In the genomic region with DNA sequence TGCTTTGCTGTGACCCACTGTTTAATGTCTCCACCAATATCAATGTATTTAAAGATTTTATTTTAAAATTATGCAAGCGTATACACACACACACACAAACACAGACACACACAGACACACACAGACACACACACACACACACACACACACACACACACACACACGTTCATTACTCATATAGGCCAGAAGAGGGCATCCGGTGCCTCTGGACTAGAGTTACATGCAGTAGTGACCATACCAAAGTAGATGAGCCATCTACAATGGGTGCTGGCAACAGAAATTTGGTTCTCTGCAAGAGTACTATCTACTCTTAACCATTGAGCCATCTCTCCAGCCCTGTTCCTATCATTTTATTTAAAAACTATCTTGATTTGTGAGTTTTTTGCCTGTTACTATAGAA, we compare ENCODE assay signal across 35 mouse cellular contexts.
DNase-seq lines count a peak whose midpoint lies in the region; ATAC-seq and TF ChIP-seq lines count a peak whose summit lies in the region.
"Had no signal": no experiment of that assay in that cellular context is flagged by ENCODE, and none has a peak within 500 bp of the region (broad histone marks: within the 10 kb centered on the region; RNA-seq: fewer than 3 reads in every experiment).

No protein-coding gene starts in this region.

- DNase-seq in heart, postnatal 0 days (ENCODE audit: low spot score), result no peak
- no peak for DNase-seq in heart, adult 8-10 months (ENCODE audit: low spot score)
- DNase-seq in layer of hippocampus, adult 2 months (ENCODE audit: low spot score in 2 of 2), result no peak
- DNase-seq in layer of hippocampus, adult 11-12 months (ENCODE audit: low spot score), result no peak
- no peak for DNase-seq in midbrain, postnatal 0 days (ENCODE audit: low spot score)
- no peak for DNase-seq in ovary, postnatal 14 days (ENCODE audit: low spot score)
- DNase-seq: adrenal gland, adult 8-10 months; B cell, adult 2 months; cerebellum, adult 8-10 months; cerebellum, postnatal 25 days; gastrocnemius, adult 2 months; gastrocnemius, postnatal 36 days; heart, postnatal 14 days; kidney, postnatal 4 days; layer of hippocampus, adult 9-11 months; lung, postnatal 14 days; right cerebral cortex, postnatal 4 days; thymus, adult 2 months; thymus, postnatal 36 days had no signal

- H3K4me3 ChIP-seq in heart, postnatal 0 days (ENCODE audit: low read depth, low read length), result no peak overlapping the region
- H3K4me3 ChIP-seq in layer of hippocampus, adult 2 months, result no peak overlapping the region
- no peak overlapping the region for H3K4me3 ChIP-seq in midbrain, postnatal 0 days (ENCODE audit: low read depth, low read length)
- no peak overlapping the region for H3K4me3 ChIP-seq in midbrain, embryonic 13.5 days (replicated peaks)
- H3K4me3 ChIP-seq: embryonic facial prominence, embryonic 10.5 days; embryonic facial prominence, embryonic 15.5 days; forebrain, embryonic 12.5 days; gastrocnemius, adult 2 months; heart, embryonic 13.5 days; hindbrain, embryonic 10.5 days; kidney, embryonic 15.5 days; limb, embryonic 10.5 days; limb, embryonic 15.5 days; midbrain, embryonic 10.5 days; myocyte; neural tube, embryonic 12.5 days had no signal

- peak; percentile 33 for TF ChIP-seq CTCF in heart, postnatal 0 days (IDR thresholded peaks at IDR 0.05; ENCODE audit: low read depth)
- no peak for TF ChIP-seq CTCF in layer of hippocampus, adult 2 months (conservative IDR thresholded peaks at IDR 0.05)
- peak; percentile 49 for TF ChIP-seq CTCF in midbrain, postnatal 0 days (IDR thresholded peaks at IDR 0.05)

- WGBS in heart, postnatal 0 days, result 73% methylated on average over 3 of the region's 3 CpGs
- 73% methylated on average over 3 of the region's 3 CpGs for WGBS in midbrain, postnatal 0 days
- 62% methylated on average over 3 of the region's 3 CpGs for WGBS in midbrain, embryonic 13.5 days

- H3K4me2 ChIP-seq in heart, postnatal 0 days (ENCODE audit: low read depth, low read length), result no peak overlapping the region
- H3K4me2 ChIP-seq in midbrain, postnatal 0 days (ENCODE audit: low read depth, low read length, poor library complexity, severe bottlenecking), result no peak overlapping the region
- no peak overlapping the region for H3K4me2 ChIP-seq in midbrain, embryonic 13.5 days (replicated peaks)
- H3K4me2 ChIP-seq: embryonic facial prominence, embryonic 15.5 days; forebrain, embryonic 12.5 days; heart, embryonic 13.5 days; kidney, embryonic 15.5 days; limb, embryonic 15.5 days; neural tube, embryonic 12.5 days had no signal

- H3K9ac ChIP-seq in heart, postnatal 0 days (replicated peaks; ENCODE audit: low read depth, low read length), result no peak overlapping the region
- no peak overlapping the region for H3K9ac ChIP-seq in midbrain, postnatal 0 days (replicated peaks; ENCODE audit: low read length, poor library complexity, severe bottlenecking)
- no peak overlapping the region for H3K9ac ChIP-seq in midbrain, embryonic 13.5 days (replicated peaks)
- H3K9ac ChIP-seq: embryonic facial prominence, embryonic 15.5 days; forebrain, embryonic 12.5 days; heart, embryonic 13.5 days; kidney, embryonic 15.5 days; limb, embryonic 15.5 days; neural tube, embryonic 12.5 days had no signal

- no peaks in the 10 kb centered on the region for H3K36me3 ChIP-seq in heart, postnatal 0 days (replicated peaks; ENCODE audit: control insufficient read depth, insufficient read depth, low read length)
- no peaks in the 10 kb centered on the region for H3K36me3 ChIP-seq in midbrain, postnatal 0 days (ENCODE audit: insufficient read depth, low read length)
- no peaks in the 10 kb centered on the region for H3K36me3 ChIP-seq in midbrain, embryonic 13.5 days
- H3K36me3 ChIP-seq: embryonic facial prominence, embryonic 10.5 days; embryonic facial prominence, embryonic 15.5 days; forebrain, embryonic 12.5 days; heart, embryonic 13.5 days; hindbrain, embryonic 10.5 days; kidney, embryonic 15.5 days; limb, embryonic 10.5 days; limb, embryonic 15.5 days; midbrain, embryonic 10.5 days; neural tube, embryonic 12.5 days had no signal

- ATAC-seq in heart, postnatal 0 days (ENCODE audit: insufficient read depth, low read depth), result no peak
- no peak for ATAC-seq in midbrain, postnatal 0 days (ENCODE audit: low FRiP score)
- no peak for ATAC-seq in midbrain, embryonic 13.5 days
- ATAC-seq: activated CD4-positive, CD25-positive, alpha-beta regulatory T cell, adult 4 months; hindbrain, embryonic 16.5 days; intestine, embryonic 16.5 days; midbrain, embryonic 16.5 days had no signal

- H3K27ac ChIP-seq in heart, postnatal 0 days (ENCODE audit: low read depth), result no peak overlapping the region
- peak overlapping the region; percentile 46; the same call in 1 of the 2 replicates for H3K27ac ChIP-seq in layer of hippocampus, adult 2 months
- H3K27ac ChIP-seq in midbrain, postnatal 0 days (ENCODE audit: low read depth, low read length), result no peak overlapping the region
- H3K27ac ChIP-seq in midbrain, embryonic 13.5 days, result no peak overlapping the region
- H3K27ac ChIP-seq: embryonic facial prominence, embryonic 10.5 days; embryonic facial prominence, embryonic 15.5 days; forebrain, embryonic 12.5 days; gastrocnemius, adult 2 months; heart, embryonic 13.5 days; hindbrain, embryonic 10.5 days; kidney, embryonic 15.5 days; limb, embryonic 10.5 days; limb, embryonic 15.5 days; midbrain, embryonic 10.5 days; neural tube, embryonic 12.5 days had no signal

- no peaks in the 10 kb centered on the region for H3K9me3 ChIP-seq in heart, postnatal 0 days (replicated peaks; ENCODE audit: control insufficient read depth, low read length)
- H3K9me3 ChIP-seq in midbrain, postnatal 0 days (ENCODE audit: low read length), result no peaks in the 10 kb centered on the region
- no peaks in the 10 kb centered on the region for H3K9me3 ChIP-seq in midbrain, embryonic 13.5 days
- H3K9me3 ChIP-seq: embryonic facial prominence, embryonic 15.5 days; forebrain, embryonic 12.5 days; heart, embryonic 13.5 days; hindbrain, embryonic 10.5 days; kidney, embryonic 15.5 days; limb, embryonic 10.5 days; limb, embryonic 15.5 days; neural tube, embryonic 12.5 days had no signal

- no peaks in the 10 kb centered on the region for H3K27me3 ChIP-seq in heart, postnatal 0 days (ENCODE audit: control insufficient read depth, insufficient read depth, low read length)
- no peaks in the 10 kb centered on the region for H3K27me3 ChIP-seq in midbrain, postnatal 0 days (ENCODE audit: insufficient read depth, low read length)
- H3K27me3 ChIP-seq in midbrain, embryonic 13.5 days, result no peaks in the 10 kb centered on the region
- H3K27me3 ChIP-seq: embryonic facial prominence, embryonic 15.5 days; forebrain, embryonic 12.5 days; heart, embryonic 13.5 days; neural tube, embryonic 12.5 days had no signal

- peaks cover 4% of the 10 kb centered on the region; the same call in 1 of the 2 replicates for H3K4me1 ChIP-seq in heart, postnatal 0 days (ENCODE audit: control insufficient read depth, insufficient read depth)
- H3K4me1 ChIP-seq in midbrain, postnatal 0 days (ENCODE audit: insufficient read depth, low read length), result no peaks in the 10 kb centered on the region
- H3K4me1 ChIP-seq in midbrain, embryonic 13.5 days (replicated peaks), result no peaks in the 10 kb centered on the region; the same call in 1 of the 2 replicates
- H3K4me1 ChIP-seq: embryonic facial prominence, embryonic 10.5 days; embryonic facial prominence, embryonic 15.5 days; forebrain, embryonic 12.5 days; limb, embryonic 15.5 days; midbrain, embryonic 10.5 days had no signal

- no peak for TF ChIP-seq EP300 in heart, postnatal 0 days (IDR thresholded peaks at IDR 0.05; ENCODE audit: low read depth)
